In the genomic region with DNA sequence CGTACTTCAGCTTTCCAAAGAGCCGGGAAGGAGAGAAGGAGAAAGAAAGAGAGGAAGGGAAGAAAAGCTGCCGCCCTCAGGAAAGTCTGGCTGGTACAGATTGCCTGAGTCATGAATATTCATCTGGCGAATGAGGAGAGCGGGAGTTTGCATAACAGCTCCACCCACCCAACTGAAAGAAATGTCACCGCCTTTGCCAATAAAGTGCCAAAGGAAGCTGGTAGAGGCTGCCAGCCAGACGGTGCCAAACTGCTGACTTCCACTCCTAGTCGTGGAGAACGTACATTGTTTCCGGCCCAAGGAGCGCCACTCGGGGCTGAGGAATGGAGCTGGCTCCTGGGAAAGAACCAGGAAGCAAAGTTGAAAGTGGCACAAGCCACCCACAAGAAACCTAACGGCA, we compare ENCODE assay signal across 11 mouse cellular contexts. TPM values are rescaled to one million over a fixed set of nuclear protein-coding genes. Genes with fewer than 3 reads are reported as not detected.
DNase-seq lines count a peak whose midpoint lies in the region; ATAC-seq lines count a peak whose summit lies in the region.
"Had no signal": no experiment of that assay in that cellular context is flagged by ENCODE, and none has a peak within 500 bp of the region (broad histone marks: within the 10 kb centered on the region; RNA-seq: fewer than 3 reads in every experiment).

No protein-coding gene starts in this region.

- no peak overlapping the region for H3K27ac ChIP-seq in heart, embryonic 12.5 days (ENCODE audit: poor library complexity, severe bottlenecking)
- H3K27ac ChIP-seq in forebrain, embryonic 13.5 days, result peak overlapping the region; percentile 79
- H3K27ac ChIP-seq: neural tube, embryonic 12.5 days had no signal

- no peaks in the 10 kb centered on the region for H3K36me3 ChIP-seq in heart, embryonic 12.5 days
- no peaks in the 10 kb centered on the region for H3K36me3 ChIP-seq in forebrain, embryonic 13.5 days (ENCODE audit: poor library complexity, severe bottlenecking)
- H3K36me3 ChIP-seq: neural tube, embryonic 12.5 days had no signal

- 33% methylated on average over 13 of the region's 13 CpGs for WGBS in heart, embryonic 12.5 days
- 18% methylated on average over 13 of the region's 13 CpGs for WGBS in forebrain, embryonic 13.5 days

- no peaks in the 10 kb centered on the region for H3K9me3 ChIP-seq in heart, embryonic 12.5 days (replicated peaks)
- H3K9me3 ChIP-seq in forebrain, embryonic 13.5 days (replicated peaks), result no peaks in the 10 kb centered on the region
- H3K9me3 ChIP-seq: neural tube, embryonic 12.5 days had no signal

- no peak overlapping the region; the same call in 1 of the 2 replicates for H3K4me3 ChIP-seq in heart, embryonic 12.5 days
- no peak overlapping the region for H3K4me3 ChIP-seq in forebrain, embryonic 13.5 days
- H3K4me3 ChIP-seq: neural tube, embryonic 12.5 days had no signal

- H3K4me2 ChIP-seq in heart, embryonic 12.5 days, result peak overlapping the region; percentile 44
- peak overlapping the region; percentile 39 for H3K4me2 ChIP-seq in forebrain, embryonic 13.5 days
- H3K4me2 ChIP-seq: neural tube, embryonic 12.5 days had no signal

- ATAC-seq in heart, embryonic 12.5 days (ENCODE audit: insufficient number of reproducible peaks, low FRiP score), result no peak
- ATAC-seq in forebrain, embryonic 13.5 days, result peak; percentile 81
- no peak for ATAC-seq in inflammation-experienced regulatory T-cells, adult 6 months

- H3K9ac ChIP-seq in heart, embryonic 12.5 days, result no peak overlapping the region
- peak overlapping the region; percentile 41; the same call in 1 of the 2 replicates for H3K9ac ChIP-seq in forebrain, embryonic 13.5 days
- H3K9ac ChIP-seq: neural tube, embryonic 12.5 days had no signal

- intact Hi-C loops in heart, postnatal 25 days (cut with DNase I), result no loop called here
- intact Hi-C loops in left cerebral cortex, postnatal 4 days (cut with DNase I), result no loop called here

- DNase-seq in heart, postnatal 25 days (ENCODE audit: low spot score), result no peak
- DNase-seq in adrenal gland, postnatal 25 days, result peak; percentile 37
- peak; percentile 31 for DNase-seq in kidney, adult 9 months
- peak; percentile 79 for DNase-seq in left cerebral cortex, postnatal 4 days
- DNase-seq in urinary bladder, adult 2 months (ENCODE audit: low spot score), result no peak

- H3K27me3 ChIP-seq in heart, embryonic 12.5 days (replicated peaks), result peaks cover 46% of the 10 kb centered on the region
- H3K27me3 ChIP-seq in forebrain, embryonic 13.5 days, result no peaks in the 10 kb centered on the region

- no peaks in the 10 kb centered on the region; the same call in 1 of the 2 replicates for H3K4me1 ChIP-seq in heart, embryonic 12.5 days (replicated peaks)
- peaks cover 43% of the 10 kb centered on the region for H3K4me1 ChIP-seq in forebrain, embryonic 13.5 days

RNA-seq across cellular contexts. Expression of a gene that starts 15.7 kb away (rescaled TPM):
- polyA plus RNA-seq in heart, embryonic 12.5 days (2016; fragmentation: Nextera tagmentation; extraction: Ambion mirVana), result not detected in 2 replicates
- not detected for total RNA-seq in heart, postnatal 25 days (2021)
- total RNA-seq in adrenal gland, postnatal 25 days (2021), result not detected in 2 replicates
- polyA plus RNA-seq in forebrain, embryonic 13.5 days (2015; fragmentation: Nextera tagmentation; extraction: Ambion mirVana), result 0.84 and 1.0 TPM in 2 replicates
- 1 to 10 TPM in 1 of 2 experiments, under 1 TPM in 1; 0.99 to 1.5 TPM for total RNA-seq in left cerebral cortex, postnatal 4 days (2021)
- polyA plus RNA-seq in inflammation-experienced regulatory T-cells, adult 6 months (2017; shearing (Covaris generic)), result not detected
- not detected in 2 replicates for polyA plus RNA-seq in urinary bladder, adult 2 months (2012; rRNA removed)
- total RNA-seq: ES-E14 had no signal
- polyA plus RNA-seq: gonadal fat pad, adult 2 months had no signal

Comparison
In these comparisons a context has a peak if more than half of its experiments do, and no peak if none do; other contexts are left out.
1. DNase-seq: peak in adrenal gland, postnatal 25 days (single experiment), kidney, adult 9 months (single experiment) and left cerebral cortex, postnatal 4 days (single experiment); none in heart, postnatal 25 days (single experiment) and urinary bladder, adult 2 months (single experiment).